Mouse (Mus musculus) ZHBTc4 (cell line): Measurements from ENCODE around the gene Plcb4.

ENCODE experiments used
- DNase-seq: peaks from one replicate; pipeline ENCODE4 v3.0.0-alpha.2; 2011; ENCODE audit warnings: low read depth, low spot score

The Plcb4 gene

GRCm38 (mm10) chr2:135658486-135659390, at the start of gene Plcb4:
Gene Plcb4 (plus strand): TSS chr2:135659011.
- DNase-seq = peak; percentile 95

GRCm38 (mm10) chr2:135614651-135615261, 44.1 kb upstream of the Plcb4 start:
- DNase-seq = peak; percentile 97

- no peak for DNase-seq
Measured at GRCm38 (mm10) chr2:135616090-135616489, 42.7 kb upstream of the Plcb4 start.

- no peak for DNase-seq
Measured at GRCm38 (mm10) chr2:135618551-135618950, 40.3 kb upstream of the Plcb4 start.

GRCm38 (mm10) chr2:135619956-135620355, 38.9 kb upstream of the Plcb4 start:
- DNase-seq = no peak

GRCm38 (mm10) chr2:135627821-135628220, 31.0 kb upstream of the Plcb4 start:
- no peak for DNase-seq

GRCm38 (mm10) chr2:135637227-135637626, 21.6 kb upstream of the Plcb4 start:
- DNase-seq = no peak

GRCm38 (mm10) chr2:135641002-135641401, 17.8 kb upstream of the Plcb4 start:
- DNase-seq = no peak

- no peak for DNase-seq
Measured at GRCm38 (mm10) chr2:135641636-135642035, 17.2 kb upstream of the Plcb4 start.

- DNase-seq = peak; percentile 93
Measured at GRCm38 (mm10) chr2:135646226-135646625, 12.6 kb upstream of the Plcb4 start.

- peak; percentile 56 for DNase-seq
Measured at GRCm38 (mm10) chr2:135646654-135647053, 12.2 kb upstream of the Plcb4 start.

- peak; percentile 57 for DNase-seq
Measured at GRCm38 (mm10) chr2:135647985-135648384, 10.8 kb upstream of the Plcb4 start.

- peak; percentile 80 for DNase-seq
Measured at GRCm38 (mm10) chr2:135650885-135651284, 7.9 kb upstream of the Plcb4 start.

GRCm38 (mm10) chr2:135652040-135652439, 6.8 kb upstream of the Plcb4 start:
- DNase-seq = no peak

GRCm38 (mm10) chr2:135652451-135652850, 6.4 kb upstream of the Plcb4 start:
- DNase-seq = peak; percentile 47

- peak; percentile 53 for DNase-seq
Measured at GRCm38 (mm10) chr2:135655948-135656347, 2.9 kb upstream of the Plcb4 start.

GRCm38 (mm10) chr2:135656586-135656985, 2.2 kb upstream of the Plcb4 start:
- peak; percentile 89 for DNase-seq

- DNase-seq = peak; percentile 87
Measured at GRCm38 (mm10) chr2:135659391-135660180, 775 bp downstream of the Plcb4 start.

- no peak for DNase-seq
Measured at GRCm38 (mm10) chr2:135660816-135661215, 2.0 kb downstream of the Plcb4 start.

- DNase-seq = peak; percentile 60
Measured at GRCm38 (mm10) chr2:135663785-135664184, 5.0 kb downstream of the Plcb4 start.

- DNase-seq = no peak
Measured at GRCm38 (mm10) chr2:135667496-135667895, 8.7 kb downstream of the Plcb4 start.
